Mouse (Mus musculus) heart, embryonic 10.5 days (tissue): ENCODE results near the gene Gm7978. TPM values are rescaled to one million over a fixed set of nuclear protein-coding genes. Genes with fewer than 3 reads are reported as not detected.
"Not testable (repeated sequence)": the region's sequence is repeated elsewhere in the genome, so short reads cannot be mapped to it uniquely, and the experiment has no call there.

ENCODE experiments used
- DNase-seq: peaks from one replicate; pipeline ENCODE4 v3.0.0-alpha.2; 2017; ENCODE audit warnings: low spot score
- H3K27ac ChIP-seq: fragments of 300-500 bp; sonication (generic); 2 replicates; pipeline ENCODE4 v1.5.1; 2016; ENCODE audit warnings: mild to moderate bottlenecking
- H3K27me3 ChIP-seq: fragments of 300-500 bp; sonication (generic); 2 replicates; pipeline ENCODE4 v1.6.1; 2016; ENCODE audit warnings: mild to moderate bottlenecking; ENCODE audit not compliant: poor library complexity, insufficient read depth, severe bottlenecking
- H3K36me3 ChIP-seq: fragments of 300-500 bp; sonication (generic); 2 replicates; pipeline ENCODE4 v1.6.1; 2016; ENCODE audit warnings: mild to moderate bottlenecking, moderate library complexity
- H3K4me1 ChIP-seq: fragments of 300-500 bp; sonication (generic); 2 replicates; pipeline ENCODE4 v1.6.1; 2016; ENCODE audit warnings: mild to moderate bottlenecking
- H3K4me3 ChIP-seq: fragments of 300-500 bp; sonication (generic); 2 replicates; pipeline ENCODE4 v1.5.1; 2016; ENCODE audit warnings: mild to moderate bottlenecking, moderate library complexity
- H3K9me3 ChIP-seq: fragments of 300-500 bp; sonication (generic); 2 replicates; pipeline ENCODE4 v1.6.1; 2016; ENCODE audit warnings: mild to moderate bottlenecking, moderate library complexity
- WGBS: fragments of 180-500 bp; shearing (Covaris S2); methylation state at CpG from one replicate; pipeline ENCODE4 v1.1.7; 2016; 5-methylcytosine and 5-hydroxymethylcytosine counted together
- polyA plus RNA-seq: library from polyadenylated mRNA; unstranded; fragments of >200 nt; fragmentation: Nextera tagmentation; extraction: Ambion mirVana; gene quantifications from 2 replicates; pipeline ENCODE4 v1.2.1, GENCODE M21; 2016

The Gm7978 gene
- polyA plus RNA-seq = not detected in 2 replicates

GRCm38 (mm10) chr5:95736073-95736472 is at the start of gene Gm7978:
Gene Gm7978, minus strand, starts transcription at chr5:95736173.
- not testable (repeated sequence) for H3K27me3 ChIP-seq, H3K4me1 ChIP-seq, H3K27ac ChIP-seq, H3K36me3 ChIP-seq, H3K4me3 ChIP-seq, DNase-seq, H3K9me3 ChIP-seq
- no CpG with 5 or more reads among the region's 1 CpGs for WGBS

- not testable (repeated sequence) for DNase-seq, H3K27ac ChIP-seq, H3K9me3 ChIP-seq, H3K36me3 ChIP-seq, H3K4me3 ChIP-seq, H3K27me3 ChIP-seq, H3K4me1 ChIP-seq
- WGBS = no CpG with 5 or more reads among the region's 2 CpGs
Measured at GRCm38 (mm10) chr5:95775690-95776089, 39.7 kb upstream of the Gm7978 start, which contains the start of gene E330014E10Rik. Gene E330014E10Rik, plus strand, starts transcription at chr5:95775990.

DNA sequence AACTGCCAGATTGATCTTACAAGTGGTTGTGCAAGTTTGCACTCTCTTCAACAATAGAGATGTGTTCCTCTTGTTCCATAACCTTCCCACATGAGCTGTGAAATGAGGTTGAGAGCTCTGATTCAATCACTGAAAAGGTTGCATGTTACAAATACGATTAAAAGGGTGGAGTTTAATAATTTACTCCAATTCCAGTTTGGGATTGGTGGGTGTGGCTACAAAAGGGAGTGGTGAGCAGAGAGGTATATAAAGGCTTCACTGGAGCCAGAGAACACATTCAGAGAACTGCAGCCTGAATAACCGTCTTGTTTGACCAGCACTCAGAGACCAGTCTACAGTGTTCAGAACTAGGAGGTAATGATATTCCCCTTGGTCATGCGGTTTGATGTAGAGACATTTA is 5.7 kb upstream of the Gm7978 start, which contains the start of gene Gm7982:
Gene Gm7982, plus strand, starts transcription at position 301 of the 400 bp plus-strand sequence.
- H3K9me3 ChIP-seq, DNase-seq, H3K36me3 ChIP-seq, H3K27ac ChIP-seq, H3K27me3 ChIP-seq, H3K4me1 ChIP-seq, H3K4me3 ChIP-seq: not testable (repeated sequence)
- no CpG with 5 or more reads among the region's 3 CpGs for WGBS

Other genes with a start within 250 kb of the Gm7978 start
- gene Gm3286, start 225.4 kb downstream of the Gm7978 start, polyA plus RNA-seq = not detected in 2 replicates
- not detected in 2 replicates for gene Gm7971, start 141.3 kb downstream of the Gm7978 start, polyA plus RNA-seq
- gene Gm7982, start 5.8 kb upstream of the Gm7978 start, polyA plus RNA-seq = not detected in 2 replicates
- not detected in 2 replicates for gene E330014E10Rik, start 39.8 kb upstream of the Gm7978 start, polyA plus RNA-seq
- gene Cxcl13, start 220.8 kb upstream of the Gm7978 start, polyA plus RNA-seq = 0.70 and 6.5 TPM in 2 replicates